Mouse (Mus musculus): Measurements from ENCODE around the gene Tmem251.

GRCm38 (mm10) chr12:102710851-102711375, 32.6 kb upstream of the Tmem251 start:
- TF ChIP-seq GATA1 (IDR thresholded peaks at IDR 0.05; ENCODE audit: borderline replicate concordance, low read length) = no peak
- no peak for TF ChIP-seq FLI1 (IDR thresholded peaks at IDR 0.05; ENCODE audit: low read length)

All from megakaryocyte, embryonic 14.5 days (primary cell).